Mouse (Mus musculus) regulatory T cell (primary cell): ENCODE measurements around the gene Hmox2.
"Not testable (repeated sequence)": the region's sequence is repeated elsewhere in the genome, so short reads cannot be mapped to it uniquely, and the experiment has no call there.

ENCODE experiments used
- in situ Hi-C: fragments of 300-600 bp; cut with MboI, MseI; formaldehyde crosslinking; loops from one replicate; pipeline ENCODE4 v1.15.1; 2025; ENCODE audit warnings: high pct_unique_total_duplicates

Hmox2 gene

GRCm38 (mm10) chr16:4725266-4725665, 895 bp upstream of the Hmox2 start:
- in situ Hi-C loops = no loop called here

DNA sequence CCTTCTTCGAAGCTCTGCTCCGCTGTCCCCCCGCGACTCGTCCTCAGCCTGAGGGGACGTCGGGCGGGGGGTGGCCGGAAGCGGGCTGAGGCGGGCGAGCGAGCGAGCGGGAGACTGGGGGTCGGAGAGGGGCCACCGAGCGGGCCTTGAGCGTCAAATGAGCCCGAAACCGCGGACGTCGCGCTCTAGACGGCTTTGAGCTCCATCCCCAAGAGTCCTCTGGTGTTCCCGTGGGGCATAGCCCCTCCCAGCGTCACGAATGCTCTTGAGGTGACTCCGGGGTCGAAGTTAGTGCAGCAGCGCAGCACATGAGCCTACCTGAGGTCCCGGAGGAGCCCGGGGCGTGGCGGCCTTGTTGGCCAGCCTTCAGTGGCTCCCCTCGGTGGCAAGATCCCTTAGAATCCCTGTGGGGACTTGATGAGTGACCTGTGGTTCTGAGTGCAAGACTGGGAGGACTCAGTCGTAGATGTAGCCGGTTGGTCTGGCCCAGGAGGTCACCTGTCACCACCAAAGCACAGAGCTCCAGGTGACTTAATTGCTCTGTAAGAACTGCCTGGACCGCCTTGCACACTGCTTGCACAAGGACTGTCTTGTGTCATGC, 467 bp downstream of the Hmox2 start:
- in situ Hi-C loops = no loop called here

DNA sequence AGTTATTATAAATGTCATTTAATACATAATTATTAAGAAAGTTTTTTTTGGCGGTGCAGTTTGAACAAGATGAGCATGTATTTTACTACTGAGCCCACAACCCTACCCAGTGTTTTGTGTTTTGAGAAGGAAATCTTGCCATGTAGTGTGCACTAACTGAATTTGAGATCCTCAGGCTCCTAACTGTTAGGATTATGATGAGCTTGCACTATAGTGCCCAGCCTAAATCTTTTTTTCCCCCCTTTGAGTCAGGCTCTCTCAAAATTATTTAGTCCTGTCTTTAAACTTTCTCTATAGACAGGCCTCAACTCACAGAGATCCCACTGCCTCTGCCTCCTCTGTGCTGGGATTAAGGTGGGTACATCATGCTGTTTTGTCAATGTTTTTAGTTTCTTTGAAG, 1.4 kb downstream of the Hmox2 start:
- in situ Hi-C loops = no loop called here

- in situ Hi-C loops = no loop called here
These were observed 1.8 kb downstream of the Hmox2 start for GRCm38 (mm10) chr16:4727963-4728362.

GRCm38 (mm10) chr16:4730776-4731358, 4.7 kb downstream of the Hmox2 start:
- in situ Hi-C loops = no loop called here

DNA sequence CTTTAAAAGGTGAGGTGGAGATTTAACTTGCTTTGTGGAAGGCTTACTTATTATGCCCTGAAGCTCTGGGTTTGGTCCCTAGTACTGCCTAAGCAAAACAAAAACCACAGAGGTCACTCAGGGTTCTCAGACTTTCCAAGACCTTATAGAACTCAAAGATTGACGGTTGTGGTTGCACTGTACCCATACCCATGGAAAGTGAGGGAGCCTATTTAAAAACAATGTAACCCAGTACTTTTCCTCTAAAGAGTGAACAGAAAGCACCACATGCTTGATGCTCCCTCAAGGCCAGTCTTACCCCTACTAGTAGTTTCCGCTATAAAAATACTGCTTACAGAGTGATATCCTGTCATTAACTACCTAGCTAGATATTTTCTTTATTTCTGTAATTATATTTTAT, 10.1 kb downstream of the Hmox2 start:
- in situ Hi-C loops = no loop called here

- in situ Hi-C loops = no loop called here
These were observed 13.8 kb downstream of the Hmox2 start for GRCm38 (mm10) chr16:4739994-4740393.

DNA sequence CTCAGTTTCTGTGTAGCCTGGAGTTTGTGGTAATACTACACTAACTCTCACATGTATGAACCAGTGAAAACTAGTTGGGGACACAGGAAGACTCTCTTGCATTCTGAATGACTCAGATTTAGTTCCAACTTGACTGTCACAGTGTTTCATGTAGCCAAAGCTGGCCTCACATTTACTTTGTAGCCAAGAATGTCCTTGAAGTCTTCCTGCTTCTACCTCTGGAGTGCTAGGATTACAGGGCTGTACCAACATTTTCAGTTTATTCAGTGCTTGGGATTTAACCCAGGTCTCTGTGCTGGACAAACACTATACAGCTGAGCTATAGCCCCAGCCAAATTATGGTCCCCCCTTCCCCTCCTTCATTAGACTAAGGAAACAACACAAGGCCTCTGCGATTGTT, 16.0 kb downstream of the Hmox2 start:
- in situ Hi-C loops = no loop called here

- in situ Hi-C loops = no loop called here
These were observed 26.0 kb downstream of the Hmox2 start for GRCm38 (mm10) chr16:4752155-4752554.

GRCm38 (mm10) chr16:4754045-4754444, 27.9 kb downstream of the Hmox2 start:
- in situ Hi-C loops = no loop called here

DNA sequence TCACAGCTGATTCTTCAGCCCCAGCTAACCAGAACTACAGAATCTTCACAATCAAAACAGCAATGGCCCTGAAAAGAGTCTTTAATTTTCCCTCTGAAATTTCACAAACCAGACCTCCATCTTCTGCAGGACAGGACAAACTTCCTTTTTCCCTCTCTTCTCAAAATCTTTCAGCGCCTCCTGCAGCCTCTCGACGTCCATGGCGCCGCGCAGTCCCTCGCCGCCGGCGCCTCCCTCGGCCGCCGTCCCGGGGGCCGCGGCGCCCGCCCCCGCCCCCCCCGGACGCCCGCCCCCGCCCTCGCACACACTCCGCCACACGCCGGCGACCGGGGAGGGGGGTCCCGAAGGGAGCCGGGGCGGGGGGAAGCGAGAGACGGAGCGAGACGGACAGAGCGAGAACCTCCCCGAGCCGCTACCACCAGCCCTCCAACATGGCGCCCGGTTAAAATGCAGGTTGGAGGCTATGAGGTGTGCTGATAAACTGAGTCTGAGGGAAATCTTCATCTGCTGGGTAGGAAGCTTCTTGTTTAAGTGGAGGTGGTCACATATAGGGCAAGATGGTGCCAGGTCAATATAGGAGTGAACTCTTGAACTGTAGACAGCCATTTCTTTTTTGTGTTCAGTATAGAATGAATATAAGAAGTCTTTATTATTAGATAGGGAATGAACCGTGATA, 30.6 kb downstream of the Hmox2 start:
- in situ Hi-C loops = not testable (repeated sequence)

GRCm38 (mm10) chr16:4762437-4762836, 36.3 kb downstream of the Hmox2 start:
- in situ Hi-C loops = no loop called here

DNA sequence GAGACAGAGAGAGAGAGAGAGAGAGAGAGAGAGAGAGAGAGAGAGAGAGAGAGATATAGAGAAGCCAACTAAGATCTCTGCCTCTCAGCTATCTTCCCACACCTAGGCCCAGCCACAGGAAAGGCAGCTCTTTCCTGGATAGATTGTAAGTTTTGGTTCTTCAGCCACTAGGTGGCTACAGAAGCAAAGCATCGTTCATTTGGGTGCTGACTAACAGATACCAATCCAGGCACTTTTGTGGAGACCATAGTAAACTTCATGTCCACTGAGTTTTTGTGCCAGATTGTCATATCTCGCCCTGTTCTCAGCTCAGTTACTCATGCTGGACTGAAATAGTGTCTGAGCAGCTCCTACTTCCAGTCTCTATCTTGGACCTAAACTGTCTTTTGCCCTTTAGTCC, 37.1 kb downstream of the Hmox2 start:
- in situ Hi-C loops = no loop called here

GRCm38 (mm10) chr16:4765852-4766251, 39.7 kb downstream of the Hmox2 start:
- in situ Hi-C loops = no loop called here

- in situ Hi-C loops = no loop called here
These were observed 41.0 kb downstream of the Hmox2 start for GRCm38 (mm10) chr16:4767012-4767790.

DNA sequence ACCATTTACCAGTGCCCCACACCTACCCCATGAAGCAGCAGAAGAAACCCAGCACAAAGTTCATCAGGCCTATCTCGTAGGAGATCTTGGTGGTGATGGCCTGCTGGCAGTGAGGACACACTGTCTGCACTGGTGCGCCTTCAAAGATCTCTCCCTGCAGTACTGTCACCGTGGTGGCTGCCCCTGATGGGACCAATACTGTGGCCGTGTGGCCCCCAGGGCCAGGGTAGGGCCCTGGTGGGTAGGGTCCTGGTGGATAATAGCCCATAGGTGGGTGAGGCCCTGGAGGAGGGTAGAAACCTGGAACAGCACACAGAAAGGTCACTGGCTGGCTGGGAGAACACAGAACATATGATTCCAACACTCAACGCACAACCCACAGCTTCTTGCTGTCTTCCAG, 42.6 kb downstream of the Hmox2 start:
- in situ Hi-C loops = no loop called here

- in situ Hi-C loops = loop anchor here (5.0 to 10.0 kb wide), 3 partner anchors 56 to 641 kb away; partner anchors contain the start of genes Nmral1 and Rogdi
These were observed 47.3 kb downstream of the Hmox2 start for GRCm38 (mm10) chr16:4773289-4773970.

- in situ Hi-C loops = loop anchor here (5.0 to 10.0 kb wide), 3 partner anchors 85 to 637 kb away; partner anchors contain the start of gene Rogdi
These were observed 51.2 kb downstream of the Hmox2 start for GRCm38 (mm10) chr16:4777171-4777904.

GRCm38 (mm10) chr16:4777905-4778609, 51.9 kb downstream of the Hmox2 start:
- in situ Hi-C loops = loop anchor here (5.0 to 10.0 kb wide), 3 partner anchors 86 to 637 kb away; partner anchors contain the start of gene Rogdi

- in situ Hi-C loops = loop anchor here (5.0 to 10.0 kb wide), 3 partner anchors 87 to 636 kb away; partner anchors contain the start of gene Rogdi
These were observed 52.8 kb downstream of the Hmox2 start for GRCm38 (mm10) chr16:4778940-4779339.
